Mouse (Mus musculus) megakaryocyte, adult 5-6 weeks (primary cell): Measurements from ENCODE around the gene Cabp1. TPM values are rescaled to one million over a fixed set of nuclear protein-coding genes. Genes with fewer than 3 reads are reported as not detected.

Experiments used
- ATAC-seq: 2 replicates; pipeline ENCODE4 v1.8.0; 2016; ENCODE audit warnings: mild to moderate bottlenecking, inconsistent platforms; ENCODE audit not compliant: poor library complexity, severe bottlenecking
- total RNA-seq, 2 experiments: library from RNA; stranded (forward) in 1 of 2; stranded (reverse) in 1 of 2; fragments of 153-499, 151-499 nt in 1 of 2; fragments of 221-1000, 200-1000 nt in 1 of 2; gene quantifications; 2 replicates each; pipeline versions ENCODE4 v1.2.3 to v1.2.4; 2015 to 2017

The Cabp1 gene
- total RNA-seq, 2 experiments from 2014 or later: not detected

- 0 out of 2 replicates have a peak, but pooled peaks have one; percentile 26 for ATAC-seq
Observed at GRCm38 (mm10) chr5:115133358-115134066, 60.7 kb downstream of the Cabp1 start.

GRCm38 (mm10) chr5:115132465-115132864 is 61.7 kb downstream of the Cabp1 start:
- no peak for ATAC-seq

DNA sequence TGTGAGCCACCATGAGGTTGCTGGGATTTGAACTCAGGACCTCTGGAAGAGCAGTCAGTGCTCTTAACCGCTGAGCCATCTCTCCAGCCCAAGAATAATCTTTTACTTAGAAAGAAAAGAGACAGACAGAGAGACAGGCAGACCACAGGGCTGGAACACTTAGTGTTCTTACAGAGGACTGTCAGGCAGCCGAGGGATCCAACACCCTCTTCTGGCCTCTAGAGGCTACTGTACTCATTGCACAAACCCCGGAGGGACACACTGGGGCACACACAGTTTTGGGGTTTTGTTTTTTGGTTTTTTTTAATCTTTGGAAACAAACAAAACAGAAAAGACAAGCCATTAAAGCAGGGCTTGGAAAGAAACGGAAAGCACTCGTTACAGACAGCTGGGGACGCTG is 64.9 kb downstream of the Cabp1 start:
- ATAC-seq: no peak

- ATAC-seq: no peak
Observed at GRCm38 (mm10) chr5:115127421-115128179, 66.6 kb downstream of the Cabp1 start.

DNA sequence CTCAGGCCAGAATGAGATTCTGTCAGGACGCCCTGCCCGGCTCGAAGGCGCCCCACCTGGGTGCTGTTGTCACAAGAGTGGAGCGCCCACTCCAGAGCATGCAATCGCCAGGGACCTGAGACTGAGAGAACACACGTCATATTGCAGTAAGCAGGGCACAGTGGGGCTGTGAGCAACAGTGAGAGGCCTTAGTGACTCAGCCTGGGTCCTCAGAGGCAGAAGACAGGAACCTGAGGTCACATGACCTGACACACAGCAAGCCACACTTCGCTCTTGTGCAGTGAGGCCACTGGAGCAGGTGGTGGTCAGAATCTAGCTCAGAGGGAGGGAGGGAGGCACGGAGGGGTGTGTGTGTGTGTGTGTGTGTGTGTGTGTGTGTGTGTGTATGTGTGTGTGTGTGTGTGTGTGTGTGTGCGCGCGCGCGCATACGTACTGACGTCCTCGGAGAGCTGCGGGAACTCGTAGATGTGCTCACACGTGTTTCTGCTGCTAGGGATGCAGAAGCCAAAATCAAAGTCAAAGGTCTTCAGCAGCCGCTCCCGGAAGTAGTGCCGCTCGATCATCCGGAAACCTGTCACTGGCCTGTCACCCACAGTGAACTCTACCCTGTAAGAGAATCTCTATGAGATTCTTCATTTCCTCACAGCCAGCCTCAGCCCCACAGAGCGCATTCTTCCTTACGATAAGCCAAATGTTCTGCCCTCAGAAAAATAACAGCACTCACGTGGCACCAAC is 67.4 kb downstream of the Cabp1 start:
- ATAC-seq: no peak

GRCm38 (mm10) chr5:115125211-115125871 is 68.8 kb downstream of the Cabp1 start:
- ATAC-seq: peak; percentile 99

GRCm38 (mm10) chr5:115124690-115125089 is 69.5 kb downstream of the Cabp1 start:
- no peak for ATAC-seq

- ATAC-seq: no peak
Observed at GRCm38 (mm10) chr5:115120978-115121377, 73.2 kb downstream of the Cabp1 start.

- peak; percentile 98 for ATAC-seq
Observed at GRCm38 (mm10) chr5:115118961-115119570, 75.1 kb downstream of the Cabp1 start, which contains the start of gene Acads. Gene Acads (minus strand): TSS chr5:115119346.

Other genes with a start within 250 kb of the Cabp1 start
- not detected in 2 replicates for gene Hnf1a, start 223.3 kb downstream of the Cabp1 start, total RNA-seq (2015)
- gene Hnf1a, start 223.3 kb downstream of the Cabp1 start, total RNA-seq (2017): not detected in 2 replicates
- gene Sppl3, start 183.2 kb downstream of the Cabp1 start, total RNA-seq (2015): 33.1 and 33.6 TPM in 2 replicates
- 22.8 and 24.6 TPM in 2 replicates for gene Sppl3, start 183.2 kb downstream of the Cabp1 start, total RNA-seq (2017)
- not detected in 2 replicates for gene Gm10401, start 96.1 kb downstream of the Cabp1 start, total RNA-seq (2015)
- gene Gm10401, start 96.1 kb downstream of the Cabp1 start, total RNA-seq (2017): not detected in 2 replicates
- gene Acads, start 75.0 kb downstream of the Cabp1 start, total RNA-seq (2015): 13.5 and 15.2 TPM in 2 replicates
- gene Acads, start 75.0 kb downstream of the Cabp1 start, total RNA-seq (2017): 13.0 and 17.4 TPM in 2 replicates
- 12.5 and 14.0 TPM in 2 replicates for gene Unc119b, start 59.4 kb downstream of the Cabp1 start, total RNA-seq (2015)
- 13.3 and 19.9 TPM in 2 replicates for gene Unc119b, start 59.4 kb downstream of the Cabp1 start, total RNA-seq (2017)
- gene Mlec, start 36.2 kb downstream of the Cabp1 start, total RNA-seq (2015): 76.4 and 97.7 TPM in 2 replicates
- 117 and 118 TPM in 2 replicates for gene Mlec, start 36.2 kb downstream of the Cabp1 start, total RNA-seq (2017)
- gene Pop5, start 41.5 kb upstream of the Cabp1 start, total RNA-seq (2015): 61.7 and 74.6 TPM in 2 replicates
- 30.9 and 81.2 TPM in 2 replicates for gene Pop5, start 41.5 kb upstream of the Cabp1 start, total RNA-seq (2017)
- gene Rnf10, start 78.5 kb upstream of the Cabp1 start, total RNA-seq (2015): 50.9 and 55.4 TPM in 2 replicates
- gene Rnf10, start 78.5 kb upstream of the Cabp1 start, total RNA-seq (2017): 55.9 and 78.3 TPM in 2 replicates
- gene Coq5, start 85.3 kb upstream of the Cabp1 start, total RNA-seq (2015): 8.7 and 10.9 TPM in 2 replicates
- 27.3 and 27.8 TPM in 2 replicates for gene Coq5, start 85.3 kb upstream of the Cabp1 start, total RNA-seq (2017)
- 646 and 659 TPM in 2 replicates for gene Dynll1, start 106.6 kb upstream of the Cabp1 start, total RNA-seq (2015)
- 318 and 344 TPM in 2 replicates for gene Dynll1, start 106.6 kb upstream of the Cabp1 start, total RNA-seq (2017)
- gene Srsf9, start 132.8 kb upstream of the Cabp1 start, total RNA-seq (2015): 79.1 and 98.4 TPM in 2 replicates
- 126 and 130 TPM in 2 replicates for gene Srsf9, start 132.8 kb upstream of the Cabp1 start, total RNA-seq (2017)
- gene Gatc, start 146.8 kb upstream of the Cabp1 start, total RNA-seq (2015): 66.3 and 69.0 TPM in 2 replicates
- gene Gatc, start 146.8 kb upstream of the Cabp1 start, total RNA-seq (2017): 15.1 and 16.8 TPM in 2 replicates
- 41.0 and 52.0 TPM in 2 replicates for gene Triap1, start 146.8 kb upstream of the Cabp1 start, total RNA-seq (2015)
- gene Triap1, start 146.8 kb upstream of the Cabp1 start, total RNA-seq (2017): 15.9 and 18.8 TPM in 2 replicates
- 321 and 340 TPM in 2 replicates for gene Cox6a1, start 154.6 kb upstream of the Cabp1 start, total RNA-seq (2015)
- gene Cox6a1, start 154.6 kb upstream of the Cabp1 start, total RNA-seq (2017): 78.5 and 107 TPM in 2 replicates
- not detected in 2 replicates for gene Msi1, start 235.2 kb upstream of the Cabp1 start, total RNA-seq (2015)
- gene Msi1, start 235.2 kb upstream of the Cabp1 start, total RNA-seq (2017): not detected in 2 replicates